Mouse (Mus musculus) spleen, postnatal 4 days (tissue): Measurements from ENCODE around the gene Trub1.
A peak's percentile ranks its signal among the peaks of the same experiment; 100 is the strongest.

Experiments used
- DNase-seq, 2 experiments: peaks; one replicate each; pipeline ENCODE4 v3.0.0; 2022; ENCODE audit warnings: low spot score in 2 of 2

Trub1 gene

GRCm38 (mm10) chr19:57441501-57441900 is 11.2 kb upstream of the Trub1 start:
- DNase-seq = no peak

- no peak for DNase-seq
These were observed 9.6 kb upstream of the Trub1 start for GRCm38 (mm10) chr19:57442936-57443657.

- DNase-seq = no peak
These were observed 7.7 kb upstream of the Trub1 start for GRCm38 (mm10) chr19:57445049-57445448.

- no peak for DNase-seq
These were observed 1.9 kb upstream of the Trub1 start for GRCm38 (mm10) chr19:57450849-57451248.

- no peak for DNase-seq
These were observed 950 bp upstream of the Trub1 start for GRCm38 (mm10) chr19:57451762-57452161.

- no peak for DNase-seq
These were observed 497 bp downstream of the Trub1 start for GRCm38 (mm10) chr19:57453218-57453600.

GRCm38 (mm10) chr19:57455286-57455960 is 2.7 kb downstream of the Trub1 start:
- DNase-seq = no peak

- DNase-seq = peak; percentile 59 to 82
These were observed 4.4 kb downstream of the Trub1 start for GRCm38 (mm10) chr19:57457075-57457474.

- no peak for DNase-seq
These were observed 11.0 kb downstream of the Trub1 start for GRCm38 (mm10) chr19:57463741-57464140.

- no peak for DNase-seq
These were observed 13.0 kb downstream of the Trub1 start for GRCm38 (mm10) chr19:57465742-57466141.

- DNase-seq = no peak
These were observed 18.3 kb downstream of the Trub1 start for GRCm38 (mm10) chr19:57471033-57471432.

- DNase-seq = no peak
These were observed 19.5 kb downstream of the Trub1 start for GRCm38 (mm10) chr19:57472169-57472568.

GRCm38 (mm10) chr19:57473301-57473700 is 20.6 kb downstream of the Trub1 start:
- no peak for DNase-seq

- no peak for DNase-seq
These were observed 22.6 kb downstream of the Trub1 start for GRCm38 (mm10) chr19:57475298-57475697.

GRCm38 (mm10) chr19:57477310-57477709 is 24.6 kb downstream of the Trub1 start:
- DNase-seq = no peak

GRCm38 (mm10) chr19:57478056-57478455 is 25.3 kb downstream of the Trub1 start:
- no peak for DNase-seq

GRCm38 (mm10) chr19:57479886-57480655 is 27.4 kb downstream of the Trub1 start:
- no peak for DNase-seq

GRCm38 (mm10) chr19:57481743-57482259 is 29.1 kb downstream of the Trub1 start:
- DNase-seq = no peak

- peak; percentile 48 to 79 for DNase-seq
These were observed 30.1 kb downstream of the Trub1 start for GRCm38 (mm10) chr19:57482815-57483214.

- no peak for DNase-seq
These were observed 34.4 kb downstream of the Trub1 start for GRCm38 (mm10) chr19:57487051-57487658.

GRCm38 (mm10) chr19:57489527-57489926 is 36.8 kb downstream of the Trub1 start:
- no peak for DNase-seq

- DNase-seq = no peak
These were observed 38.3 kb downstream of the Trub1 start for GRCm38 (mm10) chr19:57491030-57491429.
